ENCODE assay signal across 11 mouse cellular contexts in the genomic region with DNA sequence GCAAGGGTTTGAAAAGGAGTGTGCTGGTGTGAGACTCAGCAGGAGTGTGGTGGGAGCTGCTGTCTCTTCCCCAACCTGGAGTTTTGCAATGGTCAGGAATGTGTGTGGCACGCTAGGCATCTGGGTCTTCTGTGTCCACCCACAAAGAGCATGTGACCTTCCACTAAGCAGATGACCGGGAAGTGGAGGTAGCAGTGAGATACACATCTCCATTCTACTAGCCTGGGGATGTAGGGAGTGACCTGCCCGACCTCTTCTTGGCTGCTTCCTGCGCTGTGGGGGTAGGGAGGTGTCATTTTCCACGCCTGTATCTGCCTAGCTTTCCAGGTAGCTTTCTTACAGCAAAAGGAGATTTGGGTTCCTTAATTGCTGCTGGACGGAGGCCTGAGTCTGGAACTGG. TPM values are rescaled to one million over a fixed set of nuclear protein-coding genes. Genes with fewer than 3 reads are reported as not detected.
DNase-seq lines count a peak whose midpoint lies in the region; ATAC-seq and TF ChIP-seq lines count a peak whose summit lies in the region.
"Had no signal": no experiment of that assay in that cellular context is flagged by ENCODE, and none has a peak within 500 bp of the region (broad histone marks: within the 10 kb centered on the region; RNA-seq: fewer than 3 reads in every experiment).

No protein-coding gene starts in this region.

- H3K4me3 ChIP-seq in lung, embryonic 14.5 days (ENCODE audit: low read depth, low read length), result no peak overlapping the region

- no peak overlapping the region for H3K4me2 ChIP-seq in lung, embryonic 14.5 days

- H3K36me3 ChIP-seq in lung, embryonic 14.5 days (ENCODE audit: insufficient read depth), result peaks cover 6% of the 10 kb centered on the region; the same call in 1 of the 2 replicates

- peak; percentile 47; the same call in 1 of the 2 replicates for ATAC-seq in lung, embryonic 14.5 days (ENCODE audit: insufficient read depth)
- no peak for ATAC-seq in erythroblast, adult 5-6 weeks (replicated peaks; ENCODE audit: low FRiP score, poor library complexity, severe bottlenecking)
- ATAC-seq: activated CD4-positive, CD25-positive, alpha-beta regulatory T cell, adult 4 months; midbrain, embryonic 16.5 days had no signal

- 28% methylated on average over 6 of the region's 6 CpGs for WGBS in lung, embryonic 14.5 days

- peak; percentile 18 for DNase-seq in adrenal gland, postnatal 14 days
- DNase-seq in adrenal gland, postnatal 4 days (ENCODE audit: low spot score in 2 of 2), result no peak
- peak; percentile 11 for DNase-seq in lung, embryonic 14.5 days
- no peak for DNase-seq in lung, postnatal 10 days
- DNase-seq in kidney, postnatal 10 days, result peak; percentile 49
- peak; percentile 30 for DNase-seq in lung, postnatal 36 days
- DNase-seq in thymus, postnatal 25 days, result no peak
- DNase-seq: cerebellum, adult 18-20 months had no signal

- no peak overlapping the region for H3K27ac ChIP-seq in lung, embryonic 14.5 days (ENCODE audit: low read depth)

- H3K9me3 ChIP-seq in lung, embryonic 14.5 days (ENCODE audit: low read depth, low read length), result no peaks in the 10 kb centered on the region

- H3K4me1 ChIP-seq in lung, embryonic 14.5 days (ENCODE audit: insufficient read depth), result no peaks in the 10 kb centered on the region

- no peak for TF ChIP-seq CTCF in lung, embryonic 14.5 days (IDR thresholded peaks at IDR 0.05; ENCODE audit: low read depth)

- H3K27me3 ChIP-seq in lung, embryonic 14.5 days (ENCODE audit: insufficient read depth, low read length), result no peaks in the 10 kb centered on the region

- no peak overlapping the region for H3K9ac ChIP-seq in lung, embryonic 14.5 days

RNA-seq across cellular contexts. Expression of a gene that starts 10.9 kb away (rescaled TPM):
- total RNA-seq in adrenal gland, postnatal 14 days (2021), result 7.0 and 7.2 TPM in 2 replicates
- 10 to 100 TPM; 11.0 to 14.0 TPM for total RNA-seq in adrenal gland, postnatal 4 days (2021)
- 7.9 and 8.4 TPM in 2 replicates for polyA plus RNA-seq in lung, embryonic 14.5 days (2014; fragmentation: Nextera tagmentation; extraction: Ambion mirVana)
- 2.1 and 2.3 TPM in 2 replicates for total RNA-seq in erythroblast, adult 5-6 weeks (2015; ENCODE audit: low replicate concordance)
- 0.70 and 0.85 TPM in 2 replicates for total RNA-seq in erythroblast, adult 5-6 weeks (2017; ENCODE audit: low replicate concordance)

RNA-seq across cellular contexts. Expression of a gene that starts 34.3 kb away (rescaled TPM):
- 19.7 and 21.9 TPM in 2 replicates for total RNA-seq in adrenal gland, postnatal 14 days (2021)
- 10 to 100 TPM; 11.7 to 16.4 TPM for total RNA-seq in adrenal gland, postnatal 4 days (2021)
- 10.5 and 19.0 TPM in 2 replicates for polyA plus RNA-seq in lung, embryonic 14.5 days (2014; fragmentation: Nextera tagmentation; extraction: Ambion mirVana)
- 12.9 and 13.4 TPM in 2 replicates for total RNA-seq in erythroblast, adult 5-6 weeks (2015; ENCODE audit: low replicate concordance)
- total RNA-seq in erythroblast, adult 5-6 weeks (2017; ENCODE audit: low replicate concordance), result 1.3 and 3.3 TPM in 2 replicates

RNA-seq across cellular contexts. Expression of a gene that starts 51.2 kb away (rescaled TPM):
- total RNA-seq in adrenal gland, postnatal 14 days (2021), result 94.0 and 99.4 TPM in 2 replicates
- 10 to 100 TPM; 71.8 to 72.3 TPM for total RNA-seq in adrenal gland, postnatal 4 days (2021)
- 53.6 and 53.8 TPM in 2 replicates for polyA plus RNA-seq in lung, embryonic 14.5 days (2014; fragmentation: Nextera tagmentation; extraction: Ambion mirVana)
- 5.6 and 15.4 TPM in 2 replicates for total RNA-seq in erythroblast, adult 5-6 weeks (2015; ENCODE audit: low replicate concordance)
- total RNA-seq in erythroblast, adult 5-6 weeks (2017; ENCODE audit: low replicate concordance), result 8.9 and 11.0 TPM in 2 replicates

Comparison
In these comparisons a context has a peak if more than half of its experiments do, and no peak if none do; other contexts are left out.
1. DNase-seq: peak in adrenal gland, postnatal 14 days (single experiment), lung, embryonic 14.5 days (single experiment), kidney, postnatal 10 days (single experiment) and lung, postnatal 36 days (single experiment); none in adrenal gland, postnatal 4 days (0 of 2), lung, postnatal 10 days (single experiment) and thymus, postnatal 25 days (single experiment).